Mouse (Mus musculus): ENCODE measurements around the gene Cdipt. TPM values are rescaled to one million over a fixed set of nuclear protein-coding genes. Genes with fewer than 3 reads are reported as not detected.

The Cdipt gene
- total RNA-seq, 2 experiments from 2014 or later: 28.0 to 37.2 TPM

GRCm38 (mm10) chr7:126965568-126965967 is 10.1 kb upstream of the Cdipt start:
- intact Hi-C loops (cut with DNase I): no loop called here
- DNase-seq: no peak

GRCm38 (mm10) chr7:126967361-126967760 is 8.4 kb upstream of the Cdipt start:
- no peak for DNase-seq
- intact Hi-C loops (cut with DNase I): no loop called here

GRCm38 (mm10) chr7:126975493-126975892 is 221 bp upstream of the Cdipt start:
- DNase-seq: no peak
- intact Hi-C loops (cut with DNase I): loop anchor here (5.0 kb wide), 1 partner anchor 42 kb away; the partner anchor contains the start of genes Pagr1a and Pagr1b

GRCm38 (mm10) chr7:126975950-126976866 is 494 bp downstream of the Cdipt start, which contains the start of gene Cdiptos:
Gene Cdiptos (minus strand): TSS chr7:126976098.
- peak; percentile 95 to 97 for DNase-seq
- intact Hi-C loops (cut with DNase I): loop anchor here (5.0 kb wide), 1 partner anchor 41 kb away; the partner anchor contains the start of genes Pagr1a and Pagr1b

- intact Hi-C loops (cut with DNase I): loop anchor here (5.0 kb wide), 1 partner anchor 40 kb away; the partner anchor contains the start of genes Pagr1a and Pagr1b
- no peak for DNase-seq
These were observed 1.3 kb downstream of the Cdipt start for GRCm38 (mm10) chr7:126976878-126977459.

GRCm38 (mm10) chr7:126978841-126979240 is 3.1 kb downstream of the Cdipt start:
- intact Hi-C loops (cut with DNase I): loop anchor here (5.0 kb wide), 1 partner anchor 38 kb away; the partner anchor contains the start of genes Pagr1a and Pagr1b
- no peak for DNase-seq

- intact Hi-C loops (cut with DNase I): no loop called here
These were observed 5.9 kb downstream of the Cdipt start for GRCm38 (mm10) chr7:126981601-126982000.

GRCm38 (mm10) chr7:126982054-126982453 is 6.3 kb downstream of the Cdipt start:
- intact Hi-C loops (cut with DNase I): no loop called here
- DNase-seq: no peak

More at GRCm38 (mm10) chr7:126981601-126982000, 5.9 kb downstream of the Cdipt start:
- no peak for DNase-seq

GRCm38 (mm10) chr7:126983113-126983512 is 7.4 kb downstream of the Cdipt start:
- no peak for DNase-seq
- intact Hi-C loops (cut with DNase I): no loop called here

- no peak for DNase-seq
- intact Hi-C loops (cut with DNase I): loop anchor here (5.0 kb wide), 1 partner anchor 37 kb away; the partner anchor contains the start of genes Gm42742 and Prrt2
These were observed 9.1 kb downstream of the Cdipt start for GRCm38 (mm10) chr7:126984667-126985444.

- intact Hi-C loops (cut with DNase I): loop anchor here (2.0 to 5.0 kb wide), 2 partner anchors 36 to 124 kb away; partner anchors contain the start of genes Gm42742 and Prrt2
- DNase-seq: peak in 1 of 2 experiments; percentile 31
These were observed 10.6 kb downstream of the Cdipt start for GRCm38 (mm10) chr7:126986319-126986718.

- intact Hi-C loops (cut with DNase I): loop anchor here (5.0 kb wide), 1 partner anchor 33 kb away; the partner anchor contains the start of genes Gm42742 and Prrt2
- no peak for DNase-seq
These were observed 13.1 kb downstream of the Cdipt start for GRCm38 (mm10) chr7:126988816-126989215.

GRCm38 (mm10) chr7:126996449-126996848 is 20.7 kb downstream of the Cdipt start:
- no peak for DNase-seq
- intact Hi-C loops (cut with DNase I): no loop called here

GRCm38 (mm10) chr7:126999568-126999967 is 23.9 kb downstream of the Cdipt start:
- intact Hi-C loops (cut with DNase I): no loop called here
- no peak for DNase-seq

GRCm38 (mm10) chr7:127003620-127004019 is 27.9 kb downstream of the Cdipt start:
- intact Hi-C loops (cut with DNase I): no loop called here
- no peak for DNase-seq

- intact Hi-C loops (cut with DNase I): no loop called here
- no peak for DNase-seq
These were observed 28.6 kb downstream of the Cdipt start for GRCm38 (mm10) chr7:127004122-127004875.

GRCm38 (mm10) chr7:127007313-127008024 is 31.8 kb downstream of the Cdipt start:
- no peak for DNase-seq
- intact Hi-C loops (cut with DNase I): no loop called here

- intact Hi-C loops (cut with DNase I): no loop called here
- peak; percentile 48 to 58 for DNase-seq
These were observed 32.7 kb downstream of the Cdipt start for GRCm38 (mm10) chr7:127008239-127009019.
